Mouse (Mus musculus): ENCODE data around the gene Myo10. TPM values are rescaled to one million over a fixed set of nuclear protein-coding genes. Genes with fewer than 3 reads are reported as not detected.
"Not testable (repeated sequence)": the region's sequence is repeated elsewhere in the genome, so short reads cannot be mapped to it uniquely, and the experiment has no call there.

Gene Myo10
- total RNA-seq, 2 experiments from 2014 or later: 40.9 to 44.9 TPM

- DNase-seq (ENCODE audit: extremely low spot score in 1 of 2, low spot score in 2 of 2): no peak
- intact Hi-C loops (cut with DNase I): no loop called here
These were observed 84.7 kb downstream of the Myo10 start for GRCm38 (mm10) chr15:25706874-25707554.

GRCm38 (mm10) chr15:25707891-25708290, 85.6 kb downstream of the Myo10 start:
- intact Hi-C loops (cut with DNase I): no loop called here
- DNase-seq (ENCODE audit: extremely low spot score in 1 of 2, low spot score in 2 of 2): no peak

- intact Hi-C loops (cut with DNase I): no loop called here
- no peak for DNase-seq (ENCODE audit: extremely low spot score in 1 of 2, low spot score in 2 of 2)
These were observed 88.6 kb downstream of the Myo10 start for GRCm38 (mm10) chr15:25710876-25711275.

- intact Hi-C loops (cut with DNase I): no loop called here
- no peak for DNase-seq (ENCODE audit: extremely low spot score in 1 of 2, low spot score in 2 of 2)
These were observed 90.6 kb downstream of the Myo10 start for GRCm38 (mm10) chr15:25712877-25713276.

- peak in 1 of 2 experiments; percentile 47 for DNase-seq (ENCODE audit: extremely low spot score in 1 of 2, low spot score in 2 of 2)
- intact Hi-C loops (cut with DNase I): no loop called here
These were observed 91.4 kb downstream of the Myo10 start for GRCm38 (mm10) chr15:25713587-25714361.

GRCm38 (mm10) chr15:25715218-25715995, 93.1 kb downstream of the Myo10 start:
- intact Hi-C loops (cut with DNase I): loop anchor here (5.0 kb wide), 3 partner anchors 228 to 1123 kb away; no protein-coding TSS in a partner anchor
- no peak for DNase-seq (ENCODE audit: extremely low spot score in 1 of 2, low spot score in 2 of 2)

- no peak for DNase-seq (ENCODE audit: extremely low spot score in 1 of 2, low spot score in 2 of 2)
- intact Hi-C loops (cut with DNase I): loop anchor here (5.0 kb wide), 3 partner anchors 229 to 1124 kb away; no protein-coding TSS in a partner anchor
These were observed 93.7 kb downstream of the Myo10 start for GRCm38 (mm10) chr15:25715996-25716395.

- peak; percentile 79 to 83 for DNase-seq (ENCODE audit: extremely low spot score in 1 of 2, low spot score in 2 of 2)
- intact Hi-C loops (cut with DNase I): loop anchor here (5.0 kb wide), 3 partner anchors 230 to 1125 kb away; no protein-coding TSS in a partner anchor
These were observed 94.7 kb downstream of the Myo10 start for GRCm38 (mm10) chr15:25717006-25717405.

GRCm38 (mm10) chr15:25718104-25718503, 95.8 kb downstream of the Myo10 start:
- not testable (repeated sequence) for DNase-seq (ENCODE audit: extremely low spot score in 1 of 2, low spot score in 2 of 2)
- intact Hi-C loops (cut with DNase I): loop anchor here (5.0 kb wide), 3 partner anchors 231 to 1126 kb away; no protein-coding TSS in a partner anchor

- no peak for DNase-seq (ENCODE audit: extremely low spot score in 1 of 2, low spot score in 2 of 2)
- intact Hi-C loops (cut with DNase I): loop anchor here (5.0 kb wide), 3 partner anchors 232 to 1127 kb away; no protein-coding TSS in a partner anchor
These were observed 96.9 kb downstream of the Myo10 start for GRCm38 (mm10) chr15:25719270-25719669.

- no peak for DNase-seq (ENCODE audit: extremely low spot score in 1 of 2, low spot score in 2 of 2)
- intact Hi-C loops (cut with DNase I): no loop called here
These were observed 97.9 kb downstream of the Myo10 start for GRCm38 (mm10) chr15:25720263-25720662.

- DNase-seq (ENCODE audit: extremely low spot score in 1 of 2, low spot score in 2 of 2): peak in 1 of 2 experiments; percentile 46
- intact Hi-C loops (cut with DNase I): no loop called here
These were observed 101.2 kb downstream of the Myo10 start for GRCm38 (mm10) chr15:25723281-25724113.

GRCm38 (mm10) chr15:25724549-25724948, 102.2 kb downstream of the Myo10 start:
- intact Hi-C loops (cut with DNase I): no loop called here
- no peak for DNase-seq (ENCODE audit: extremely low spot score in 1 of 2, low spot score in 2 of 2)

- intact Hi-C loops (cut with DNase I): no loop called here
These were observed 104.5 kb downstream of the Myo10 start for GRCm38 (mm10) chr15:25726814-25727213.

GRCm38 (mm10) chr15:25728501-25728900, 106.2 kb downstream of the Myo10 start:
- no peak for DNase-seq (ENCODE audit: extremely low spot score in 1 of 2, low spot score in 2 of 2)

More at GRCm38 (mm10) chr15:25726814-25727213, 104.5 kb downstream of the Myo10 start:
- DNase-seq (ENCODE audit: extremely low spot score in 1 of 2, low spot score in 2 of 2): no peak

GRCm38 (mm10) chr15:25731053-25731452, 108.7 kb downstream of the Myo10 start:
- intact Hi-C loops (cut with DNase I): loop anchor here (5.0 kb wide), 2 partner anchors 66 to 226 kb away; no protein-coding TSS in a partner anchor
- DNase-seq (ENCODE audit: extremely low spot score in 1 of 2, low spot score in 2 of 2): peak in 1 of 2 experiments; percentile 38

More at GRCm38 (mm10) chr15:25728501-25728900, 106.2 kb downstream of the Myo10 start:
- intact Hi-C loops (cut with DNase I): no loop called here

GRCm38 (mm10) chr15:25732758-25733428, 110.6 kb downstream of the Myo10 start:
- DNase-seq (ENCODE audit: extremely low spot score in 1 of 2, low spot score in 2 of 2): peak; percentile 42 to 57
- intact Hi-C loops (cut with DNase I): loop anchor here (5.0 kb wide), 2 partner anchors 64 to 224 kb away; no protein-coding TSS in a partner anchor
